15 mouse cellular contexts compared by ENCODE assay signal in genomic region chr7:34988488-34988887, GRCm38 (mm10).
DNase-seq lines count a peak whose midpoint lies in the region; ATAC-seq and TF ChIP-seq lines count a peak whose summit lies in the region.
"Had no signal": no experiment of that assay in that cellular context is flagged by ENCODE, and none has a peak within 500 bp of the region (broad histone marks: within the 10 kb centered on the region; RNA-seq: fewer than 3 reads in every experiment).

No protein-coding gene starts in this region.

- H3K9ac ChIP-seq in forebrain, postnatal 0 days = no peak overlapping the region
- H3K9ac ChIP-seq in forebrain, embryonic 15.5 days (replicated peaks) = no peak overlapping the region
- H3K9ac ChIP-seq in midbrain, embryonic 11.5 days (ENCODE audit: low read length) = no peak overlapping the region
- H3K9ac ChIP-seq in hindbrain, postnatal 0 days (replicated peaks; ENCODE audit: low read length) = peak overlapping the region; percentile 30; the same call in 1 of the 2 replicates
- peak overlapping the region; percentile 49; the same call in 1 of the 2 replicates for H3K9ac ChIP-seq in neural tube, embryonic 13.5 days
- H3K9ac ChIP-seq: intestine, embryonic 15.5 days; kidney, embryonic 15.5 days; liver, embryonic 13.5 days had no signal

- ATAC-seq in forebrain, postnatal 0 days = peak; percentile 50
- ATAC-seq in forebrain, embryonic 15.5 days (replicated peaks) = no peak
- no peak for ATAC-seq in midbrain, embryonic 11.5 days (ENCODE audit: low FRiP score)
- ATAC-seq in hindbrain, postnatal 0 days = peak; percentile 66
- ATAC-seq in neural tube, embryonic 13.5 days (ENCODE audit: low read depth) = no peak
- ATAC-seq: intestine, embryonic 15.5 days had no signal

- no peak for DNase-seq in forebrain, postnatal 0 days
- DNase-seq in midbrain, embryonic 10.5 days (ENCODE audit: low spot score) = no peak
- DNase-seq in midbrain, embryonic 11.5 days (ENCODE audit: low spot score, missing footprints) = no peak
- DNase-seq in hindbrain, postnatal 0 days (ENCODE audit: low spot score) = peak; percentile 64
- no peak for DNase-seq in adrenal gland, adult (ENCODE audit: inconsistent age in 2 of 2, low spot score in 1 of 2)
- DNase-seq in heart, adult 18-20 months = no peak
- DNase-seq: gastrocnemius, postnatal 36 days; layer of hippocampus, postnatal 36 days; liver, embryonic 13.5 days; thymus, postnatal 36 days had no signal

- H3K27me3 ChIP-seq in forebrain, postnatal 0 days (ENCODE audit: insufficient read depth, low read length) = no peaks in the 10 kb centered on the region
- H3K27me3 ChIP-seq in forebrain, embryonic 15.5 days = no peaks in the 10 kb centered on the region
- no peaks in the 10 kb centered on the region for H3K27me3 ChIP-seq in midbrain, embryonic 10.5 days (ENCODE audit: low read depth, poor library complexity, severe bottlenecking)
- no peaks in the 10 kb centered on the region for H3K27me3 ChIP-seq in midbrain, embryonic 11.5 days (ENCODE audit: control insufficient read depth, insufficient read depth, low read length)
- H3K27me3 ChIP-seq in hindbrain, postnatal 0 days (ENCODE audit: insufficient read depth, low read length) = no peaks in the 10 kb centered on the region
- H3K27me3 ChIP-seq in neural tube, embryonic 13.5 days = no peaks in the 10 kb centered on the region
- H3K27me3 ChIP-seq: intestine, embryonic 15.5 days; kidney, embryonic 15.5 days; liver, embryonic 13.5 days had no signal

- no peaks in the 10 kb centered on the region for H3K9me3 ChIP-seq in forebrain, postnatal 0 days (ENCODE audit: low read length)
- no peaks in the 10 kb centered on the region for H3K9me3 ChIP-seq in forebrain, embryonic 15.5 days
- no peaks in the 10 kb centered on the region for H3K9me3 ChIP-seq in midbrain, embryonic 10.5 days (replicated peaks)
- H3K9me3 ChIP-seq in midbrain, embryonic 11.5 days (ENCODE audit: control insufficient read depth, low read length) = no peaks in the 10 kb centered on the region
- H3K9me3 ChIP-seq in hindbrain, postnatal 0 days (ENCODE audit: low read length) = no peaks in the 10 kb centered on the region
- H3K9me3 ChIP-seq in neural tube, embryonic 13.5 days = no peaks in the 10 kb centered on the region
- H3K9me3 ChIP-seq: intestine, embryonic 15.5 days; kidney, embryonic 15.5 days; liver, embryonic 13.5 days had no signal

- WGBS in forebrain, postnatal 0 days = 68% methylated on average over 3 of the region's 3 CpGs
- WGBS in forebrain, embryonic 15.5 days = 78% methylated on average over 3 of the region's 3 CpGs
- 88% methylated on average over 3 of the region's 3 CpGs for WGBS in midbrain, embryonic 10.5 days
- 88% methylated on average over 3 of the region's 3 CpGs for WGBS in midbrain, embryonic 11.5 days
- 46% methylated on average over 3 of the region's 3 CpGs for WGBS in hindbrain, postnatal 0 days
- 72% methylated on average over 3 of the region's 3 CpGs for WGBS in neural tube, embryonic 13.5 days

- H3K36me3 ChIP-seq in forebrain, postnatal 0 days (ENCODE audit: insufficient read depth) = no peaks in the 10 kb centered on the region
- no peaks in the 10 kb centered on the region for H3K36me3 ChIP-seq in forebrain, embryonic 15.5 days
- H3K36me3 ChIP-seq in midbrain, embryonic 10.5 days = peaks cover 7% of the 10 kb centered on the region
- no peaks in the 10 kb centered on the region for H3K36me3 ChIP-seq in midbrain, embryonic 11.5 days (ENCODE audit: control insufficient read depth, insufficient read depth, low read length)
- H3K36me3 ChIP-seq in hindbrain, postnatal 0 days (ENCODE audit: insufficient read depth, low read length) = no peaks in the 10 kb centered on the region
- H3K36me3 ChIP-seq in neural tube, embryonic 13.5 days = no peaks in the 10 kb centered on the region
- H3K36me3 ChIP-seq: intestine, embryonic 15.5 days had no signal

- H3K27ac ChIP-seq in forebrain, postnatal 0 days (ENCODE audit: low read depth, low read length) = no peak overlapping the region
- no peak overlapping the region for H3K27ac ChIP-seq in forebrain, embryonic 15.5 days (replicated peaks)
- peak overlapping the region; percentile 28; the same call in 1 of the 2 replicates for H3K27ac ChIP-seq in midbrain, embryonic 10.5 days (replicated peaks)
- no peak overlapping the region for H3K27ac ChIP-seq in midbrain, embryonic 11.5 days (ENCODE audit: low read depth, low read length)
- peak overlapping the region; percentile 60 for H3K27ac ChIP-seq in hindbrain, postnatal 0 days
- H3K27ac ChIP-seq in neural tube, embryonic 13.5 days (replicated peaks) = peak overlapping the region; percentile 43
- H3K27ac ChIP-seq: intestine, embryonic 15.5 days; kidney, embryonic 15.5 days; liver, embryonic 13.5 days had no signal

- H3K4me1 ChIP-seq in forebrain, postnatal 0 days (ENCODE audit: insufficient read depth) = no peaks in the 10 kb centered on the region
- H3K4me1 ChIP-seq in forebrain, embryonic 15.5 days = peaks cover 3% of the 10 kb centered on the region; the same call in 1 of the 2 replicates
- H3K4me1 ChIP-seq in midbrain, embryonic 10.5 days = peaks cover 15% of the 10 kb centered on the region
- H3K4me1 ChIP-seq in midbrain, embryonic 11.5 days (ENCODE audit: control insufficient read depth, insufficient read depth, low read length) = no peaks in the 10 kb centered on the region; the same call in 1 of the 2 replicates
- peaks cover 4% of the 10 kb centered on the region; the same call in 1 of the 2 replicates for H3K4me1 ChIP-seq in hindbrain, postnatal 0 days (ENCODE audit: insufficient read depth, low read length)
- H3K4me1 ChIP-seq in neural tube, embryonic 13.5 days (replicated peaks) = peaks cover 33% of the 10 kb centered on the region

- no peak overlapping the region for H3K4me3 ChIP-seq in forebrain, postnatal 0 days (ENCODE audit: low read depth, low read length)
- H3K4me3 ChIP-seq in forebrain, embryonic 15.5 days = no peak overlapping the region
- H3K4me3 ChIP-seq in midbrain, embryonic 10.5 days = no peak overlapping the region
- H3K4me3 ChIP-seq in midbrain, embryonic 11.5 days (ENCODE audit: low read depth, low read length) = no peak overlapping the region
- no peak overlapping the region for H3K4me3 ChIP-seq in hindbrain, postnatal 0 days (ENCODE audit: low read length)
- no peak overlapping the region for H3K4me3 ChIP-seq in neural tube, embryonic 13.5 days
- H3K4me3 ChIP-seq: intestine, embryonic 15.5 days; kidney, embryonic 15.5 days; liver, embryonic 13.5 days had no signal

- H3K4me2 ChIP-seq in forebrain, postnatal 0 days (ENCODE audit: low read depth) = no peak overlapping the region
- no peak overlapping the region for H3K4me2 ChIP-seq in forebrain, embryonic 15.5 days (replicated peaks)
- H3K4me2 ChIP-seq in midbrain, embryonic 11.5 days = no peak overlapping the region
- H3K4me2 ChIP-seq in hindbrain, postnatal 0 days (ENCODE audit: low read depth, low read length) = no peak overlapping the region
- H3K4me2 ChIP-seq in neural tube, embryonic 13.5 days = no peak overlapping the region
- H3K4me2 ChIP-seq: heart, embryonic 11.5 days; intestine, embryonic 15.5 days; kidney, embryonic 15.5 days; liver, embryonic 13.5 days had no signal

- TF ChIP-seq CTCF in forebrain, postnatal 0 days (IDR thresholded peaks at IDR 0.05; ENCODE audit: low read depth) = no peak
- TF ChIP-seq CTCF in hindbrain, postnatal 0 days (IDR thresholded peaks at IDR 0.05; ENCODE audit: low read depth) = no peak

Comparison
In these comparisons a context has a peak if more than half of its experiments do, and no peak if none do; other contexts are left out.
1. ATAC-seq: peak in forebrain, postnatal 0 days (single experiment) and hindbrain, postnatal 0 days (single experiment); none in forebrain, embryonic 15.5 days (single experiment), midbrain, embryonic 11.5 days (single experiment) and neural tube, embryonic 13.5 days (single experiment).
2. H3K27ac ChIP-seq: peak in midbrain, embryonic 10.5 days (single experiment), hindbrain, postnatal 0 days (single experiment) and neural tube, embryonic 13.5 days (single experiment); none in forebrain, postnatal 0 days (single experiment), forebrain, embryonic 15.5 days (single experiment) and midbrain, embryonic 11.5 days (single experiment).
3. H3K9ac ChIP-seq: peak in hindbrain, postnatal 0 days (single experiment) and neural tube, embryonic 13.5 days (single experiment); none in forebrain, postnatal 0 days (single experiment), forebrain, embryonic 15.5 days (single experiment) and midbrain, embryonic 11.5 days (single experiment).